Mouse (Mus musculus) olfactory bulb, adult 2 months (tissue): ENCODE measurements at regions not wholly inside any gene's neighbourhood (a gene's known extent, or its start where the extent isn't known, plus 50 kb on each side); places are given as distances from the start of the nearest gene placed in this dataset.

Source experiments
- CTCF ChIP-seq: fragments of 200-500 bp; IDR thresholded peaks from 2 replicates; pipeline ENCODE4 v1.5.1; 2012; ENCODE audit warnings: low read depth, mild to moderate bottlenecking, low read length, moderate library complexity; ENCODE audit not compliant: insufficient read depth
- POLR2A ChIP-seq: fragments of 200-500 bp; IDR thresholded peaks from 2 replicates; pipeline ENCODE4 v1.6.1; 2012; ENCODE audit warnings: mild to moderate bottlenecking, low read depth, low read length, moderate library complexity; ENCODE audit not compliant: insufficient read depth

DNA sequence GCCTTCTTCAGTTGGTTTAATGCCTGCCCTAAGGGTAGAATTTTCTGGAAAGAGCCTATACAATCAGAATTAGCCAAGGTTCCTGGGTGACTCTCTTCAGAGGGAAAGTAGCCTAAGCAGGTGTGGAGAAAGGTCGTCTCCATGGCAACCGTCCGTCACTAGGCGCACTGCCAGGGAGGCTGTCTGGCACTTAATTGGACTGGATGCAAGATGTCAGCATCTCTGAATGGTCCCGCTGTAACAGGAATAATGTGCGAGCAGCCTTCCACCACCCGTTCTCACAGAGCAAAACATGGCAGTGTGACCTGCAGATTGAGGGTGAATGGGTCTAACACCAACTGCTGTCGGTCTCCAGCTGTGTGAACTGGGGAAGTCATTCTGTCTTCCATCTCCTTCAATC, 389.6 kb upstream of the Hnrnpa3 start:
- TF ChIP-seq CTCF (no peak), POLR2A (no peak)
